Mouse (Mus musculus): ENCODE results near the gene Zfyve26. TPM values are rescaled to one million over a fixed set of nuclear protein-coding genes. Genes with fewer than 3 reads are reported as not detected.
A peak's percentile ranks its signal among the peaks of the same experiment; 100 is the strongest.
"Not testable (repeated sequence)": the region's sequence is repeated elsewhere in the genome, so short reads cannot be mapped to it uniquely, and the experiment has no call there.

Gene Zfyve26
- total RNA-seq, 2 experiments from 2014 or later = 34.2 to 40.9 TPM

DNA sequence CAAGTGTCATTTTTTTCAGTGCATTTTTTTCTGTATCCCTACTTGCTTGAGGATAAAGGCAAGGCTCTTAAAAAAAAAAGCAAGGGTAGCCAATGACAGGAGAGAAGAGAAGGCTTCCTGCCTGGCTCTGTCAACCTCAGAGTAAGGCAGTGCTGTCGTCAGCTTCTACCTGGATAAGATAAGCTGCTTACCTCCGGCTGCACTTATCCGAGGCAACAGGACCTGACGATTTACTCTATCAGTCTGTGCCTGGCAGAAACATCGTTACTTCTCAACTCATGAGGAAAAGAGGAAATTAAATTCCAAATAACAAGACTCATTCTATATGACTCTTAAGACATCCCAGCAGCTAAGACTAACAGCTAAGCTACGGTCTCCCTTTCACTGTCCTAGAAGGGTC, 53.2 kb downstream of the Zfyve26 start:
- no peak for TF ChIP-seq CTCF (conservative IDR thresholded peaks at IDR 0.05)
- H3K27ac ChIP-seq = no peak overlapping the region
- no peak overlapping the region for H3K4me3 ChIP-seq
- DNase-seq (ENCODE audit: low spot score in 2 of 2) = no peak

DNA sequence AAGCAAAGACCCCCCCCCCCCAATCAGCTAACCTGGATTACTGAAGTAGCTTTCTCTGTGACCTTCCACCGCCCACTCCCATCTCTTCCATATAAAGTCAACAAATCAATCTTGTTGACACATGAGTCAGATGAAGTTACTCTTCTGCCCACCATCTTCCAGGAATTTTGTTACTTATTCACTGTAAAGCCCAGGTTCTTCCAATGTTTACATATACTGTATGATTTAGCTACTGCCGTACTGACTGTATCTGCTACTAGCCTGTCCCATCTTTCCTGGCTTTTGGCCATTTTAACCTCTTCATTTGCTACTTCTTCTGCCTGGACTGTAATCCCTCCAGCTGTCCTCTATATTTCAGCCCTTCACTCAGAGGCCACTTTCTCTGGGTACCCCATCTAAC, 54.1 kb downstream of the Zfyve26 start:
- H3K4me3 ChIP-seq = no peak overlapping the region
- no peak overlapping the region for H3K27ac ChIP-seq
- no peak for DNase-seq (ENCODE audit: low spot score in 2 of 2)
- no peak for TF ChIP-seq CTCF (conservative IDR thresholded peaks at IDR 0.05)

DNA sequence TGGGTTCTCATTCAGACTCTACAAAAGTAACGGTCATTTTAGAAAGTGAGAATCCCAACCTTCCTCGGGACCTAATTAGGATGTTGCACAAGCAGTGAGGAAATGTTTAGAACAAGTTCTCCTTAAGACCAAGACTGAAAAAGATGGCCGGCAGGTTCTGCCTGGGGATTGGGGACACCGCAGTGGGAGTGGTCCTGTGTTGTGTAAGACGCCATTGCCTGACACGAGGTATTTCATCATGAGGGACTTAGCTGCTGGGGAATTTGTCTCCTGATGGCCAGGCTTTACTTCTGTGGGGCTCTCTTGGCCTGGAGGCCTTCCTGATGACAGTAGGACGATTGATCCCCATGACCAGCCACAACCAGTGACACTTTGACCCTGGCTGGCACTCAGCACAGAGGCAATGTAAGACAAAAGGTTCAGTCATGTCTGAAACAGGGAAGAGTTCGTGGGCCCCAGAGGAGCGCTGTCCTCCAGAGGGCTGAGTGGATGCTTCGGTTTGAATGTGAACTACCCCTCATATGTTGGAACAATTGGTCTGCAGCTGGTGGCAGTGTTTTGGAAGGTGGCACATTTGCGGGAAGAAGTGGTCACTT, 60.5 kb downstream of the Zfyve26 start:
- no peak for TF ChIP-seq CTCF (conservative IDR thresholded peaks at IDR 0.05)
- Histone ChIP-seq H3K27ac (no peak overlapping the region), H3K4me3 (no peak overlapping the region)
- peak in 1 of 2 experiments; percentile 12 for DNase-seq (ENCODE audit: low spot score in 2 of 2)

DNA sequence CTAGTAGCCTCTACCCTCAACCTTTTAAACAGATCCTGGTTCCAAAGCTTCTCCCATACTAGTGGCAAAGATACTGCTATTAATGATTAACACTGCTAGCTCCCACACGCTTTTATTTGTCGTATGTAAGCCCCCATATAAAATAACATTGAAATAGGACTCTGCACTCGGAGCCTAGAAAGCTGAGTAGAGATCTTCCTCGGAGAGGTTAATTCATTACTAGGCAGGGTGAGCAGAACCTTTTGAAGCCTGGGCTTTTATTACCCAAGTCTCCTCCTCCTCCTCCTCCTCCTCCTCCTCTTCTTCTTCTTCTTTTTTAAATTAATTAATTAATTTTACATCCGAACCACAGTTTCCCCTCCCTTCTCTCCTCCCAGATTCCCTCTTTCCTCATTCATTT, 78.6 kb downstream of the Zfyve26 start:
- no peak for TF ChIP-seq CTCF (conservative IDR thresholded peaks at IDR 0.05)
- no peak overlapping the region for H3K4me3 ChIP-seq
- DNase-seq (ENCODE audit: low spot score in 2 of 2) = no peak
- H3K27ac ChIP-seq = no peak overlapping the region

DNA sequence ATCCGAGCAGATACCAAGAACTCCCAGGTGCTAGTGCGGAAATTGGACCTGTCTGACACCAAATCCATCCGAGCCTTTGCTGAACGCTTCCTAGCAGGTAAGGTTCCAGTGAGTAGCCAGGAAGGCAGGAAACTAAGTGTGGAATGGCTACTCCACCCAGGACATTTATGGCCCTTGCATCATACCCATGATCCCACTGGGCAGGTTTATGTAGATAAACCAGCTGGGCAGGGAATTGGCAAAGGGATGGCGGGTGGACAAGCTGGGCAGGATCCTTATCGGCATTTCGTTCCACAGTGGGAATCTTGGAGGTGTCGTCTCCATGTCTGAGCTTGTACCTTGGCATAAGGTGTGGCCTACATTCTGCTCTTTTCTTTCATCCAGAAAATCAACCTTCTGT, 84.7 kb downstream of the Zfyve26 start:
- Histone ChIP-seq H3K27ac (no peak overlapping the region), H3K4me3 (no peak overlapping the region)
- no peak for DNase-seq (ENCODE audit: low spot score in 2 of 2)
- TF ChIP-seq CTCF (conservative IDR thresholded peaks at IDR 0.05) = no peak

DNA sequence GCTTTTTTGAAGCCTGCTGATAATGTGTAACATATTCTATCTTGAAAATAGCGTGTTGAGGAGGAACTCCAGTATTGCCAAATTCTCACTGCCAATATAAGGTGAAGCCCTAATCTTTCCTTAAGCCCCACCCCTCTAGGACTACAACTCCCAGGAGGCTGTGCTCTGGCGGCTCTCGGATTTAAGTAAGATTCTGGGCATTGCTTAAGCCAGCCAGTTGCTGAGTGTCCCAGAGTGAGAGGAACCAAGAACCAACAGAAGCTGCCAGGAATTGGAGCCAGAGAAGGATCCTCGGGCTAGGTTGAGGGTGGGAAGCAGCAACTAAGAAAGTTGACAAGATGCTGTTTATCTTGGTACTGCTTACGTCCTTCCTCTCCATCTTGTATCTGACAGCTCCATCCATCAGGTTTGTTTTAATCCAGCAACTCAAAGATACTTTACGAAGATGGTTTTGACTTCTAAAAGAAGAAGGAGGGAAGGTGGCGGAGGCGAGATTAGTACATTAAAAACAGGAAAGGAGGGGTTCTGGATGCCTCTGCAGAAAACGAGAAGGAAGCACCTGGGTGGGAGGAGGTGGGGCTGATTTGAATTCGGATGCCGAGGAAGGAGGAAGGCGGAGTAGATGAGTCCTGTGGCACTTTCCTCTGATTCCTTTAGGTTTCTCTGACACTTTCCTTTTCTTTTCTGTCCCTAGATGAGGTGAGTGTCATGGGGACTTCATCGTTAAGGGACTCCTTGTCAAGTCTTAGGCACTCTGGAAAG, 87.2 kb downstream of the Zfyve26 start, which contains the start of gene Rdh12:
Gene Rdh12 (plus strand): TSS at position 212 of the 762 bp plus-strand sequence.
- no peak for TF ChIP-seq CTCF (conservative IDR thresholded peaks at IDR 0.05)
- DNase-seq (ENCODE audit: low spot score in 2 of 2) = peak; percentile 37 to 56
- Histone ChIP-seq H3K27ac (peak within 1 kb of the TSS; percentile 53; the same call in 1 of the 2 replicates), H3K4me3 (peak within 1 kb of the TSS; percentile 74)

DNA sequence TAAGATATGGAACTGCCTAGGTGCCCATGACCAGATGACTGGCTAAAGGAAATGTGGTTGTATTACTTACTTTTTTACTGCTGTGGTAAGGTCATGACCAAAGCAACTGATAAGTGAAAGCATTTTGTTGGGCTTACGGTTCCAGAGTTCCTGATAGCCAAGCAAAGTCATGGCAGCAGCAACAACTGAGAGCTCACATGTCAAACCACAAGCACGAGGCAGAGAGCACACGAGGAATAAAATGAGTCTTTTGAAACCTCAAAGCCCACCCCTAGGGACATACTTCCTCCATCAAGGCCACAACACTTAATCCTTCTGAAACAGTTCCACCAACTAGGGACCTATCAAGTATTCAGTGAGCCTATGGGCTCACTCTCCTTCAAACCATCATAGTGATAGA, 94.2 kb downstream of the Zfyve26 start:
- H3K4me3 ChIP-seq = no peak overlapping the region
- no peak for DNase-seq (ENCODE audit: low spot score in 2 of 2)
- no peak for TF ChIP-seq CTCF (conservative IDR thresholded peaks at IDR 0.05)
- H3K27ac ChIP-seq = no peak overlapping the region

DNA sequence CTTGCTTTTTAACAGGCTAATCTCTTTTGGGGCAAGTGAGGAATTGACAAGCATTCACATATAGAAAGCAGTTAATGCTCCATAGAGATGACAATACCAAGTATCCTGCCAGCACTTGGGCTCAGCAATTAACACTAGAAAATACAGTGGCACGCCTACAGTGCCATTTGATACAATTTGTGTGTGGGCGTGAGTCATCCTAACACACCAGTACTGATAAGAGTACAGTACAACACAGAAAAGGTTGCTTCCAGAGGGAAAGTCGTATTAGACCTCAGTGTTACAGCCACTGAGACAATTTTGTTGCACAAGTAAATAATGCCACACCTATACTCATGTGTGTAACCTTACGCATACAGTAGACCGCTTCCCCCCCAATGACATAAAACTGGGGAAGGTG, 99.0 kb downstream of the Zfyve26 start:
- H3K4me3 ChIP-seq = no peak overlapping the region
- no peak for TF ChIP-seq CTCF (conservative IDR thresholded peaks at IDR 0.05)
- DNase-seq (ENCODE audit: low spot score in 2 of 2) = peak in 1 of 2 experiments; percentile 49
- H3K27ac ChIP-seq = no peak overlapping the region

DNA sequence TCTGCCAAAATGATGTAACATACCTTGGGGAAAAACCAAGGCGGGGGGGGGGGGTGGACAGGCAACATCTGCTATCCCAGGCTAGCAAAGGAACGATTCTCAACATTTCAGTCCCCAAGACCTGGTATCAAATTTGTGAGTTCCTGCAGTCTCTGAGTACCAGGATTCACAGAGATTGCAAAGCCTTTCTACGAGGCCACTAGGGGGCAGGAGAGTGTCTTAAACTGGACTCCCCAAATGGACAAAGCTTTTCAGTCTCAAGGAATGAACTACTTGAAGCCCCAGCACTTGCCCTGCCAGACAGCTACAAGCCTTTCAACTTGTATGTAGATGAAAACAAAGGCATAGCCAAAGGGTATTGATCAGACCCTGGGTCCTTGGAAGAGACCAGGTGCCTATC, 102.7 kb downstream of the Zfyve26 start:
- no peak overlapping the region for H3K4me3 ChIP-seq
- DNase-seq (ENCODE audit: low spot score in 2 of 2) = peak; percentile 65 to 72
- TF ChIP-seq CTCF (conservative IDR thresholded peaks at IDR 0.05) = peak; percentile 88

DNA sequence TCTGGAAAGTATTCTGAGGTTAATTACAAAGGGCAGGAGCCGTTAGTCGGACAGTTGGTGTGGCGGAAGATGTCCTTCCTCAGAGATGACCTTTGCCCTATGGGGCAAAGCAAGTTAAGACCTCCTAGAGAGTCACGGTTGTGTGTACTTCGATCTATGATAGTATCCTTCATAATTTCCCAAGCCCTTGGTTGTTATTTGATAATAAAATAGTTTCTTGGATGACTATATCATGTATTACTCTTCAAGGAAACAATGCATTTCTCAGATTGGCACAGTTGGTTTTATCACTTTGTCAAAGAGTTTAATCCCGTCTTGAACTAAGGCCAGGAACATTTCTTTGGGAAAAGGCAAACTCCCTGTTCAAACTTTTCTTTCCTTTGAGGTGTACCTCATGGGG, 103.9 kb downstream of the Zfyve26 start, which contains the start of gene Rdh11:
Gene Rdh11 (minus strand): TSS at position 101 of the 400 bp plus-strand sequence.
- DNase-seq (ENCODE audit: low spot score in 2 of 2) = no peak
- peak within 1 kb of the TSS; percentile 34 for H3K27ac ChIP-seq
- H3K4me3 ChIP-seq = peak within 1 kb of the TSS; percentile 83
- TF ChIP-seq CTCF (conservative IDR thresholded peaks at IDR 0.05) = no peak

More for the DNA sequence above, 102.7 kb downstream of the Zfyve26 start:
- no peak overlapping the region for H3K27ac ChIP-seq

DNA sequence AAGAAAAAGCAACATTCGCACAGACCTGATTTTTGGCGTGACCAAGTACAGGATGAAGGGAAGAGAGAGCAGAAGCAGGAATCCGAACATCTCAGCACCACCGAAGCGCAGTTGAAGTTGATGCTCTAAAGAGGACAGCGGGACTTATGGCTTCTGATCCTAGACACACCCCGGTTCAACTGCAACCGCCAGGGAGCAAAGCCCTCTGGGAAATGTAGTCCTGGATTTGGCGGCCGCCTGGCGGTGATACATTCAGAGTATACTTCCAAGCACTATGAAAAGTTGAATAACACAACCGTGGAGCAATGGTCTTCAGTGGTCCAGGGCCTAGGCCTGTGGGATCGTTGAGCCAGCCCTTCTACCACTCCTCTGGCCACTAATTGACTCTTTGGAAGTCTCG, 104.4 kb downstream of the Zfyve26 start:
- TF ChIP-seq CTCF (conservative IDR thresholded peaks at IDR 0.05) = peak; percentile 82
- Histone ChIP-seq H3K27ac (peak overlapping the region; percentile 34), H3K4me3 (peak overlapping the region; percentile 83)
- DNase-seq (ENCODE audit: low spot score in 2 of 2) = peak; percentile 66 to 72

DNA sequence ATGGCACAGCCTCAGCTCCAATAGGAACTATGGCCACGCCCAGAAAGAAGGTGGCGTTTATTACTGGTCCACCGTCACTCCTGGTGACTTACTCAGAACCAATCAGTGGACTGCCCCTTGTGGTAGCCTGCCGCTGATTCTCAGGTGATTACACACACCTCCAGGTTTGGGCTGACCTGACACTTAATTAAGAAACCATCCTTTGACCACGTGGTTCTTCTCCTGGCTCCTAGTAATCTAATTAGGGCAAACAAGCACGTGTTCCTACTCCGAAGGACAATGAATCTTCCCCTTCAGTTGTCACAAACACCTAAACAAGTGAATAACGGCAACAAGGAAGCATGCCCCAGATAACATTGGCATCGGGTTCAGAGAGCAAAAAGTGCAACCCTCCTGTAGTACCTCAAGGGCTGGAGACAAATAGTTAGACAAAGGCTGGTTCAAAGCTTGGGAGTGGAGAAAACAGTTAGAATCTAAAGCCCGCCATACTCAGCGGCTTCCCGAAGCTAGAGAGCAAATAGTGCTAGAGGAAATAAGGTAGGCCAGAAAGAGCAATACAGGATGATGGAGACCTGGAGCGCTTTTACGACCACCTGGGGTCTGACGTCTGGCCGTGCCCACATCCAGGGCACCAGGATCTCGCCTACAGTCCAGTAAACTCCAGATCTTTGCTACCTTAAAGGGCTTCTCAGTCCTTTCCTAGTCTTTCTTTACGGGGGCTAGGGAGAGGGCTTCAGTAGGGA, 105.0 kb downstream of the Zfyve26 start:
- DNase-seq (ENCODE audit: low spot score in 2 of 2) = peak; percentile 49 to 70
- Histone ChIP-seq H3K27ac (peak overlapping the region; percentile 34), H3K4me3 (peak overlapping the region; percentile 83)
- peak; percentile 54 for TF ChIP-seq CTCF (conservative IDR thresholded peaks at IDR 0.05)

DNA sequence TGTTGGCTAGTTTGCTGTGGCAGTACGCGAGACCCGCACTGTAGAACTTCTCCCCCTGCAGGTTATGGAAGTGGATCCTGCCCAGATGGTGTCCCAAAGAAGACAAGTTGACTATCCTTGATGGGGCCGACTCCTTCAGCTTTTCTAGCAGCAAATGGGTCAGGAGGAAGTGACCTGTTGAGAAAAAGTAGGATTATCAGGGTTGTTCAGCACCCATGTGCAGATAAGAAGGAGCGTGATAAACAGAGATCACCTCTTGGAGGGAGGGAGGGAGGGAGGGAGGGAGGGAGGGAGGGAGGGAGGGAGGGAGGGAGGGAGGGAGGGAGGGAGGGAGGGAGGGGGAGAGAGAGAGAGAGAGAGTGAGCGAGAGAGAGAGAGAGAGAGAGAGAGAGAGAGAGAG, 110.9 kb downstream of the Zfyve26 start:
- not testable (repeated sequence) for H3K4me3 ChIP-seq; DNase-seq (ENCODE audit: low spot score in 2 of 2); H3K27ac ChIP-seq

Other genes with a start within 250 kb of the Zfyve26 start
- gene Pigh, start 206.7 kb downstream of the Zfyve26 start, total RNA-seq (2021) = 10 to 100 TPM in 1 of 2 experiments, 1 to 10 TPM in 1; 9.8 to 12.6 TPM
- 1 to 10 TPM; 3.6 to 4.0 TPM for gene Arg2, start 165.5 kb downstream of the Zfyve26 start, total RNA-seq (2021)
- gene Vti1b, start 123.6 kb downstream of the Zfyve26 start, total RNA-seq (2021) = 100 to 1,000 TPM; 162 to 167 TPM
- gene Rdh11, start 104.0 kb downstream of the Zfyve26 start, total RNA-seq (2021) = 10 to 100 TPM; 17.0 to 20.5 TPM
- gene Rdh12, start 87.4 kb downstream of the Zfyve26 start, total RNA-seq (2021) = 1 to 10 TPM; 2.3 to 2.4 TPM
- under 1 TPM in 1 of 2 experiments, not detected in 1; 0.18 TPM for gene Rad51b, start 978 bp upstream of the Zfyve26 start, total RNA-seq (2021)

Data from layer of hippocampus, adult 2 months (tissue).